Mouse (Mus musculus) Patski (cell line): ENCODE data around the gene Gm10645. TPM values are rescaled to one million over a fixed set of nuclear protein-coding genes. Genes with fewer than 3 reads are reported as not detected.

Experiments used
- ATAC-seq: fragments of 100-300 bp; one replicate; pipeline ENCODE4 v1.8.0; 2021
- CTCF ChIA-PET: fragments of 350-600 bp; sonication (Branson Sonifier 250); formaldehyde crosslinking; loops from one replicate; lab custom pipeline; 2022; ENCODE audit warnings: inconsistent platforms; lab: Charles Lee
- POLR2A ChIA-PET: fragments of 350-600 bp; sonication (Branson Sonifier 250); formaldehyde crosslinking; loops from one replicate; lab custom pipeline; 2022; ENCODE audit warnings: antibody characterized with exemption, inconsistent platforms; lab: Charles Lee
- DNase-seq: peaks from one replicate; pipeline ENCODE4 v3.0.0-alpha.2; 2011; ENCODE audit warnings: low read depth, low spot score
- H3K27me3 ChIP-seq: fragments of 371-371 bp; one replicate; pipeline ENCODE4 v1.5.1; 2021
- CTCF ChIP-seq: fragments of 100-300 bp; IDR thresholded peaks from one replicate; pipeline ENCODE4 v1.5.1; 2021
- in situ Hi-C: fragments of 300-500 bp; cut with MboI; formaldehyde crosslinking; loops from 3 replicates; pipeline ENCODE4 v1.11.1; 2018; ENCODE audit warnings: low pct_unique_long_range_greater_than_20kb, mixed read lengths
- polyA plus RNA-seq: library from polyadenylated mRNA; unstranded; gene quantifications from one replicate; pipeline ENCODE4 v1.2.3, GENCODE M21; 2021

The Gm10645 gene
- 3.3 TPM for polyA plus RNA-seq

DNA sequence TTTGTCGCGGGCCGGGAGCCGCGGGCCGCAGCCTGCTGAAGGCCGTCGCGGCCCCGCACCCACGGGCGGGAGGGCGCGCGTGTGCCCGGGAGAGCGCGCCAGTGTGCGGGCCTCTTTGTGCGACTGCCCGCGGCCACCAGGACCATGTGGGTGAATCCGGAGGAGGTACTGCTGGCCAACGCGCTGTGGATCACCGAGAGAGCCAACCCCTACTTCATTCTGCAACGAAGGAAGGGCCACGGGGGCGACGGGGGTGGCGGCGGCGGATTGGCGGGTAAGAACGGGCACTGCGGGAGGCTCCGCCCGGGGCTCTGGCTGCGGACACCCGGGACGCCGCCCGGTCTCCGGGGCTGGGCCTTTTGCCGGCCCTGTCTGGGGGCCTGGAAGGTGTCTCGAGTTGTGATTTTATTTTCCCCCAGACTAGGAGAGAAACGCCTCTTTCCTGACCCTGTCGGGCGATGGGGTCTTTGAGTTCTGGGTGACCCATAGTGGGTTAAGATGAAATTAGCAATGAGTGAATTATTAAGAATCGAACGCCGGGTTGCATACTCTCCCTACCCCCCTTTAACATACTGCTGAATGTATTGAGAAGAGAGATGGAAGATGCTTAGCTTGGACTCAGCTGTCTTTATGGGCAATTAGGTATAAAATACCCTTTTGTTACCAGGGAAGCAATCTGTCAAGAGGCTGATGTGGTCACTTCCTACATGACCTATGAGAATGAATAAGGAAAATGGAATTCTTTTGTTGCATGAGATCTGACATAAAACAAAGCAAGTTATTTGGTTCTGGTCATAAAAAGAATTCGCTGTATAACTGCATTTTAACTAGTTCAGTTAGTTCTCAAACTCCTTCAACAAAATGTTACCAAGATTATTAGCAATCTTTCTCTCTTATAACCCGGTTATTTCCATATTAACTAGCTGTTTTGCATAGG, at the start of gene Gm10645:
Gene Gm10645 (minus strand): TSS at position 240 of the 937 bp plus-strand sequence.
- in situ Hi-C loops: loop anchor here (5.0 to 10.0 kb wide), 2 partner anchors 64 to 221 kb away; no protein-coding TSS in a partner anchor
- CTCF ChIA-PET: interaction anchor here (0.8 to 1.9 kb wide), 2 partner anchors 30 to 77 kb away, joined by 3 to 4 read pairs; no protein-coding TSS in a partner anchor
- peak; percentile 58 for ATAC-seq
- no peaks in the 10 kb centered on the region for H3K27me3 ChIP-seq
- DNase-seq: no peak
- no peak for TF ChIP-seq CTCF
- POLR2A ChIA-PET: interaction anchor here (0.7 kb wide), 1 partner anchor 285 kb away, joined by 3 read pairs; no protein-coding TSS in a partner anchor

DNA sequence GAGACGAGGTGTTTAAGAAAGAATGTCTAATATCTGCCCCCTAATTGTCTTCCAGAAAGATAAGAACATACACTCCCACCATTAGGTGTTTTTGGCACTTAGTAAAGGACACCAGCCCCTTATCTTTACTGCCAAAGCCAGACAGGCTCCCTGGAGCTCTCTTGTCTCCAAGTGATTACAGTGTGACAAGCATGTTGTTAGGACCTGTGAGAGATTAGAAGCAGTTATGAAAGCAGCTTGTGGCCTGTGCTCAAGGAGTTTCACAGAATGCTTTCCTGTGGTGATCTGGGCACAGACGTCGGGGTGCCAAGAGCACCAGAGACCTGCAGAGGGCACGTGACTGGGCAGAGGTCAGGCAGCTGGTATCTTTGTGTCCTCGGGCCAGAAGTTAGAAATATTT, 49.1 kb upstream of the Gm10645 start:
- ChIA-PET POLR2A (no interaction called here), CTCF (no interaction called here)
- ATAC-seq: no peak

DNA sequence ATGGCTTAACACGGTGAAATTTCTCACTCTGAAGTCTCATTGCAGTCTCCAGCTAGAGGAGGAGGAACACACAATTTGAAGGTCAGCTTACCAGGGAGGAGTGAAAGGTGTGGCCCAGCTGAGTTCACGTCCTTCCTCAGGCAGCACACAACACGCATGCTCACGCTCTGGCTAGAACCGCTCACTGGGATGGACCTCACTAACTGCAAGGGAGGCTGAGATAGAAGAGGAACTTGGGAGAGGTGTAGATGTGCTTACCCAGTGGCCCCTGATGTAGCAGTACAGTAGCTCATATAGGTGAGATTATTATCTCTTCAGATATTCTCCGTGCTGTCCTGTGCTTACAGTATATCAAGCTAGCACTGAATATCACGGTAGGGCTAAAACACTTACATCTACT, 44.7 kb upstream of the Gm10645 start:
- TF ChIP-seq CTCF: no peak
- DNase-seq (no peak), ATAC-seq (no peak)
- ChIA-PET CTCF (no interaction called here), POLR2A (no interaction called here)
- no peaks in the 10 kb centered on the region for H3K27me3 ChIP-seq
- in situ Hi-C loops: no loop called here

More for the DNA sequence above, 49.1 kb upstream of the Gm10645 start:
- no peak for TF ChIP-seq CTCF
- no peak for DNase-seq
- no peaks in the 10 kb centered on the region for H3K27me3 ChIP-seq
- in situ Hi-C loops: no loop called here

DNA sequence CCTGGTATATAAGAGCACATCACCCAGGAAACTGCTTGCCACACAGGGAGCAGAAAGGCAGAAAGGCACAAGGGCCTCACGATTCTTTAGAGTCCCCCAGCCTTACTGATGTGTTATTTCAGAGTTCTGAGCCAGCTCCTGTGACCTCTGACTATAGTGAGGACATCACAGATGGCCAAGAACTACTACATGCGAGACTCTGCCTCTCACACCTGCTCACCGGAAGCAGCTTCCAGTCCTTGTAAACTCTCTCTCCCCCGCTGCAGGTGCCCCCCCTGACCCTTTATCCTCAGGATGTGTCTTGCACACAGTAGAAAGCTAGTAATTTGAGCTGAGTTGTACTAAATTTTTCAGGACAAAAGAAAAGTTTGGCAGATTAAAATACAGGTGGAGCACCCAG, 43.6 kb upstream of the Gm10645 start:
- in situ Hi-C loops: no loop called here
- DNase-seq (no peak), ATAC-seq (no peak)
- H3K27me3 ChIP-seq: no peaks in the 10 kb centered on the region
- ChIA-PET CTCF (no interaction called here), POLR2A (interaction anchor here (1.4 kb wide), 1 partner anchor 10 kb away, joined by 4 read pairs; no protein-coding TSS in a partner anchor)
- no peak for TF ChIP-seq CTCF

DNA sequence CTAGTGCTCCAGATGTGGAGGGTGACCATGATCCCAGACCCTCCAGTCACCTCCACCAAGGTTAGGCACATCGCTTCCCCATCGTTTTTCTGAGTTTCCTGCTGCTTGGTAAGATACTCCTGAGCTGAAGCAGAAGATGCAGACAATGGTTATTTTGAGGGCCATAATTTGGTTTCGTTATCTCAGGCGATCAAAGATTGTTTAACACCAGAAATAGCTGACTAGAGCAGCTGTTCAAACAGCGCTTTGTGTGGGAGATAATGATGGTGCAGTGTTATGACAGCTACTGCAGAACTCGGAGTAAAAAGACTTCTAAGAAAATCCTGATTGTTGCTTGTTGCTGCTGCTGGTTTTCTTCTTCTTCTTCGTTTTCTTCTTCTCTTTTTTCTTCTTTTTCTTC, 39.9 kb upstream of the Gm10645 start:
- ATAC-seq (no peak), DNase-seq (no peak)
- CTCF ChIA-PET: no interaction called here
- TF ChIP-seq CTCF: no peak
- POLR2A ChIA-PET: no interaction called here
- H3K27me3 ChIP-seq: no peaks in the 10 kb centered on the region
- in situ Hi-C loops: no loop called here

DNA sequence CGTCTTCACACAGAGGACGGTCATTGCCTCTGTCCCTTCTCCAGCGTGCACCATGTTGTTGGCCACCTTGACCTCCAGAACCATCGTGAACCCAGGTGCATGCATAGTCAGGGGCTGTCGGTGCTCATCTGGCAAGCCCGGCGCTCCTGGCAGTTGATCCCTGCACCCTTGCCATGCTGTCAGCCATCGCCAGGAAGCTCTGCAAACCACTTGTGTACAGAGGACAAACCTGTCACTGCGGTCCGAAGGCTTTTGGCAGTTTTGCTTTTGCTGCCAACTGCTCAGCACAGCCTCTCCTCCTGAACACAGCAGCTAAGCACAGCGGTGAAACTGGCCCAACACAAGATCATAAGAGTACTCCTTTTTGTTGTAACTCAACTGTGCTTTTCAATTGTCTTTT, 37.0 kb upstream of the Gm10645 start:
- DNase-seq: no peak
- POLR2A ChIA-PET: no interaction called here
- H3K27me3 ChIP-seq: no peaks in the 10 kb centered on the region
- in situ Hi-C loops: no loop called here
- ATAC-seq: no peak
- no peak for TF ChIP-seq CTCF
- CTCF ChIA-PET: no interaction called here

DNA sequence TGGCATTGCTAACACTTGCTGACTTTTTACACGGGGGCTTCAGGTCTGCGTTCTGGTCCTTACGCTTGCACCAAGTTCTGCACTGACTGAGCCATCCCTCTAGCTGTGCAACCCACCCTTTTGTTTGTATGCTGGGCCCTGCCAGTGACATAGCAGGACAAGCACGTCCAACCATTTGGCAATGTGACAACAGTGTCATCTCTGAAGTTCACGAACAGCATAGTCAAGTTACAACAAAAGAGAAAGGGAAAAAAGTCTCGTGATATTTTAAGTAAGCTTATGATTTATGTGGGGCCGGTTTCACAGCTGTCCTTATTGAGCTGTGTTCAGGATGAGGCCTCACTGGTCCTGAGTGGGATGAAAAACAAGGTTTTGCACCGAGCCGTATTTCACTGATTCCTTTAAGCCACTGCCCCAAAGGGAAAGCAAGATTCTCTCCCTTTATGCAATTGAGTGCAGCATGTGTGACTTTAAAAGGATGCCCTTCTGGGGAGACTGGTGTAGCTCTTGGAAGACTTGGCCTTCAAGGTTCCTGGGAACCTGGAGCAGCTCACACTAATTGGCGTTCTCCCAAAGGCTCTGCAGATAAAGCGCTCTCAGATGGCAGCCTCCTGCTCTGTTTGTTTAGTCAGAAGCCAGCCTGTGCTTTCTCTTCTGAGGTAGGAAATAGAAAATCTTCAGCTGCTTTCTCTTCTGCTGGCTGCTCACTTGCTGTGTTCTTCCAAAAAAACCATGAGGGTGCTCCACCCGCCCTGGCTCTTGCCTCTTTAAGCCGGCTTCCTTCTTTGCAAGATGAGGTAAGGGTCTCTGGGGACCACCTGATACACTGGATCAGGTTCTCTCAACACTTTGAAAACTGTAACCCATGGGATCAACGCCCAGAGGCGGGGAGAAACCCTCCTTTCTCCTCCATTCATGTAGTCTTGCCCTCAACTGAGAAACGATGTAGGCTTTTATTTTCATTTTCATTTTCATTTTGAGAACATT, 34.5 kb upstream of the Gm10645 start:
- TF ChIP-seq CTCF: no peak
- ATAC-seq: no peak
- CTCF ChIA-PET: interaction anchor here (2.7 kb wide), 1 partner anchor 9 kb away, joined by 8 read pairs; no protein-coding TSS in a partner anchor
- POLR2A ChIA-PET: interaction anchor here (1.7 kb wide), 1 partner anchor 9 kb away, joined by 4 read pairs; no protein-coding TSS in a partner anchor
- no peak for DNase-seq
- no peaks in the 10 kb centered on the region for H3K27me3 ChIP-seq
- in situ Hi-C loops: no loop called here

DNA sequence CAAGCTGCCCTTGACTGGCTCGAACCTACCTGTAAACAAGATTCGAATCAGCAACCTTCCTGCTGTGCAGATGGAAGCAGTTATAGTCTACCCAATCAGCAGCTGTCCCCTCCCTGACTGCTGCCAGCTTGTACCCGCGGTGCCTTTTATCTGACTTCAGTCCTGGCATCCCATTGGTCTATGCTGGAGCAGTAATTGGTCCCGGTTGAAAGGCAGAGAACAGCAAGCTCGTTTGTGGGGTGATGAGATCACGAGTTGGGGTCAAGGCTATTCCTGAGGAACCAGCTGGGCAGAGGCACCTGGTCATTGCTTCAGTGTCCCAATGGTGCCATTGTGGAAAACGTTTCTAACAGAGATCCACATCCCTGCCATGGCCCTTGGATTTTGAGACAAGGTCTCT, 33.7 kb upstream of the Gm10645 start:
- in situ Hi-C loops: no loop called here
- ChIA-PET CTCF (interaction anchor here (0.8 to 2.7 kb wide), 2 partner anchors 8 to 164 kb away, joined by 3 to 8 read pairs; no protein-coding TSS in a partner anchor), POLR2A (interaction anchor here (1.7 kb wide), 1 partner anchor 10 kb away, joined by 4 read pairs; no protein-coding TSS in a partner anchor)
- ATAC-seq (no peak), DNase-seq (no peak)
- H3K27me3 ChIP-seq: no peaks in the 10 kb centered on the region
- TF ChIP-seq CTCF: no peak

DNA sequence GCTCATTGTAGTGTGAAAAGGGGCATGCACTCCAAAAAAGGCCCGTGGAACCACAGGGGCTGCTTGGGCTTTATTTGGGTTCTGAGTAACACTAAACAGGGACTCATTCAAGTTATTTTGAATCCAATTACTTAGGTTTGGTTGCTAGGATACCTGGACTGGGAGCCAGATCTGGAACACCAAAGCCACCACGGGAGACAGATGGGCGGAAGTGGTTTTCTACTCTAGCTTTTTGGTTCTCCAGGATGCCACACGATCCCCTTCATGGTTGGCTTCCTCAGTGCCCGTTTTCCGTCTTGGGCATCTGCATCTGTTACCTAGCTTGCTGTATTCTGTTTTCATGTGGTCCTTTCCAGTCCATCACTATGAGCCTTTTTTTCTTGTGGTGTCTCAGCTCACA, 30.1 kb upstream of the Gm10645 start:
- ChIA-PET POLR2A (no interaction called here), CTCF (interaction anchor here (1.1 kb wide), 1 partner anchor 18 kb away, joined by 4 read pairs; no protein-coding TSS in a partner anchor)
- TF ChIP-seq CTCF: no peak
- no peak for ATAC-seq
- no peaks in the 10 kb centered on the region for H3K27me3 ChIP-seq
- DNase-seq: no peak
- in situ Hi-C loops: no loop called here

DNA sequence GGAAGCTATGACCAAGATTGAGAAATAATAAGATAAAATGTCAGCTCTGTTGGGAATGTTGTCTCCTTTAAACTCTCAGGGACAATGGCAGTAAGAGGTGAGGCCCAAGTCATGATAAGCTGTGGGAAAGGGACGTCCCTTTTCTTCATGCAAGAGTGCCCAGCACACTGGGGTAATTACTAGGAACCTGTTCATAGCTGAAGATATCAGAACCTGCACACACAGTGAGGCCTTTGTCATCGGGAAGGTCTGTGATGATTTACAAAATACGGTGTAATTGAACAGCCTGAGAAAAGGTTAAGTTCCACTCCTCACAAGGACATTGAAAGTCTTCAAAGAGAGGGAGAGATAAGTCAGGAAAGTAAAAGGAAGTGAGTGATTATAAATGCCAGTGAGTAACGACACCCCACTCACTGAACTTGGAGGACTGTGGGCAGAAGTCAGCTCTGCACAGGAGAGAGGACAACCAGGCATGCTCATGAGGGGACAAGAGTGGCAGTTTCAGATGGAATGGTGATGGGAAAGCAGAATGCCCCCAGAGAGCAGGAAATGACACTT, 23.6 kb upstream of the Gm10645 start:
- ATAC-seq (no peak), DNase-seq (no peak)
- no peak for TF ChIP-seq CTCF
- in situ Hi-C loops: no loop called here
- no peaks in the 10 kb centered on the region for H3K27me3 ChIP-seq
- POLR2A ChIA-PET: no interaction called here
- CTCF ChIA-PET: interaction anchor here (1.0 to 1.2 kb wide), 3 partner anchors 8 to 57 kb away, joined by 3 read pairs; no protein-coding TSS in a partner anchor
